Mouse (Mus musculus) liver, embryonic 15.5 days (tissue): Measurements from ENCODE around the gene Prickle2. TPM values are rescaled to one million over a fixed set of nuclear protein-coding genes. Genes with fewer than 3 reads are reported as not detected.

ENCODE experiments used
- ATAC-seq: fragments of 200-750 bp; cut with Nextera tagmentation; 2 replicates; pipeline ENCODE4 v1.8.0; 2017; ENCODE audit warnings: moderate number of reproducible peaks, mild to moderate bottlenecking, moderate library complexity; ENCODE audit not compliant: insufficient read depth
- H3K27ac ChIP-seq: fragments of 300-500 bp; sonication (generic); replicated peaks from 2 replicates; pipeline ENCODE4 v1.5.1; 2015; ENCODE audit warnings: mild to moderate bottlenecking, inconsistent platforms
- H3K27me3 ChIP-seq: fragments of 300-500 bp; sonication (generic); 2 replicates; pipeline ENCODE4 v1.6.1; 2015; ENCODE audit warnings: mild to moderate bottlenecking, inconsistent platforms
- H3K36me3 ChIP-seq: fragments of 300-500 bp; sonication (generic); replicated peaks from 2 replicates; pipeline ENCODE4 v1.6.1; 2015; ENCODE audit warnings: moderate library complexity, mild to moderate bottlenecking, inconsistent platforms
- H3K4me1 ChIP-seq: fragments of 300-500 bp; sonication (generic); replicated peaks from 2 replicates; pipeline ENCODE4 v1.6.1; 2015; ENCODE audit warnings: inconsistent platforms
- H3K4me2 ChIP-seq: fragments of 300-500 bp; sonication (generic); 2 replicates; pipeline ENCODE4 v1.6.1; 2015; ENCODE audit warnings: moderate library complexity, mild to moderate bottlenecking, inconsistent platforms
- H3K4me3 ChIP-seq: fragments of 300-500 bp; sonication (generic); replicated peaks from 2 replicates; pipeline ENCODE4 v1.5.1; 2015; ENCODE audit warnings: mild to moderate bottlenecking, inconsistent platforms
- H3K9ac ChIP-seq: fragments of 300-500 bp; sonication (generic); 2 replicates; pipeline ENCODE4 v1.6.1; 2015; ENCODE audit warnings: moderate library complexity, mild to moderate bottlenecking, inconsistent platforms
- H3K9me3 ChIP-seq: fragments of 300-500 bp; sonication (generic); replicated peaks from 2 replicates; pipeline ENCODE4 v1.6.1; 2016; ENCODE audit warnings: inconsistent platforms
- WGBS: fragments of 180-500 bp; shearing (Covaris S2); methylation state at CpG from one replicate; pipeline ENCODE4 v1.1.7; 2015; ENCODE audit warnings: mixed read lengths; ENCODE audit not compliant: insufficient replicate concordance; 5-methylcytosine and 5-hydroxymethylcytosine counted together
- polyA plus RNA-seq: library from polyadenylated mRNA; unstranded; fragments of >200 nt; fragmentation: Nextera tagmentation; extraction: Ambion mirVana; gene quantifications from 2 replicates; pipeline ENCODE4 v1.2.1, GENCODE M21; 2015

The Prickle2 gene
- polyA plus RNA-seq, 1 experiment from 2014 or later, result 0.33 TPM

DNA sequence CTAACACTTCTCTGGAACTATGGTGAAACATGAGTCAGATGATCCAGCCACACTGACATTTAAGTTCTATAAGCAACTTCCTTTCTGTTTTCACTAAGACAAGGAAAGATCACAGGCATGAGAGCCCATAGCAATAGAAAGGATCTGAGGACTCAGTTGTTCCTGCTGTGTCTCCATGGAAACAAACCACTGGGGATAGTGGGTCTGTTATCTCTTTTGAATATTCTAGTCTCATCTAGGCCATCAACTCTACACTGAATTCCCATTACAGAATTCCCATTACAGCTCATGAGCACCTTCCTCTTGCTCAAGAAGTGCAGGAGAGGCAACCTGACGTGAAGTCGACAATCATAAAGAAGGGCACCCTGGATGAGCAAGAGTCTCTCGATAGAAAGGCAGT lies 265.7 kb downstream of the Prickle2 start:
- Histone ChIP-seq H3K4me3 (no peak overlapping the region), H3K9ac (no peak overlapping the region), H3K9me3 (no peaks in the 10 kb centered on the region), H3K36me3 (no peaks in the 10 kb centered on the region), H3K27me3 (no peaks in the 10 kb centered on the region), H3K27ac (no peak overlapping the region), H3K4me1 (no peaks in the 10 kb centered on the region), H3K4me2 (no peak overlapping the region)
- WGBS, result 63% methylated on average over 3 of the region's 3 CpGs
- ATAC-seq, result no peak

- H3K4me2 ChIP-seq, result no peak overlapping the region
- H3K9me3 ChIP-seq, result no peaks in the 10 kb centered on the region
- H3K27ac ChIP-seq, result no peak overlapping the region
- H3K36me3 ChIP-seq, result no peaks in the 10 kb centered on the region
- 37% methylated on average over 5 of the region's 5 CpGs for WGBS
- H3K9ac ChIP-seq, result no peak overlapping the region
- no peaks in the 10 kb centered on the region for H3K4me1 ChIP-seq
- no peaks in the 10 kb centered on the region for H3K27me3 ChIP-seq
- no peak for ATAC-seq
- no peak overlapping the region for H3K4me3 ChIP-seq
These were observed 273.8 kb downstream of the Prickle2 start for GRCm38 (mm10) chr6:92432146-92432545.

DNA sequence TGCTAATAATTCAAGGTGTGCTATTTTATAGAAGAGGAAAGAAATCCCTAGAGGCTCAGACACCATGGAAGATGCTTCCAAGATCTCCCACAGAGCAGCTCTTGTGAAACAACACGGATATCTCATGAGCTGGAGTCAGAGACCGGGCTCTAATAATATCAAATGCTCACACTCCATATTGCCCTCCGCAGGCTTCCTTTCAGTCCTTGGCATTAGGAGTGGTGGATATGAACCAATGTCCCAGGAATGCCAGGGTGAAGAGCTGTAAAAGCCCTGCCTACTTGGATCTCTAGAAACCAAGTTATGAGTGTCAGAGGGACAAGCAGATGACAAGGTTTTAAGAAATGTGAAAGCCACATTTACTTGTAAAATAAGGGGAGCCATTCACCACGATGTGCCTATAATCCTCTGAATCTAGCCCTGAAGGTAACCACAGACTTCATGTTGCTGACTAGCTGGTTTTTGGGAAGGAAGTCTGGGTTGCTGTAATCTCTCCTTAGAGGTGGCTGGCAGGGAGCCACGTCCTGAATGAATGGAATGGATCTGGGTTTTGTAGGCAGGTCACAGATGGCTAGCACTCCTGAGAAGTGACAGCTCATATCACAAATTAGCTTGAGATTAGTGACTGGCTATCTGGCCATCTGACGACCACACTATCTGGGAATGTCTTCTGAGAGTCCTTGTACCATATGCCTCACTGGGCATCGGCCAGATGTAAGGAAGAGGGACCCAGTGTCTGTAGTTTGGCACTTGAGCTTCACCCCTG lies 278.4 kb downstream of the Prickle2 start:
- WGBS, result 40% methylated on average over 7 of the region's 7 CpGs
- H3K9me3 ChIP-seq, result no peaks in the 10 kb centered on the region
- no peak for ATAC-seq
- H3K27me3 ChIP-seq, result no peaks in the 10 kb centered on the region
- H3K4me1 ChIP-seq, result no peaks in the 10 kb centered on the region
- no peak overlapping the region for H3K9ac ChIP-seq
- H3K36me3 ChIP-seq, result no peaks in the 10 kb centered on the region
- no peak overlapping the region for H3K27ac ChIP-seq
- H3K4me3 ChIP-seq, result no peak overlapping the region
- no peak overlapping the region for H3K4me2 ChIP-seq

DNA sequence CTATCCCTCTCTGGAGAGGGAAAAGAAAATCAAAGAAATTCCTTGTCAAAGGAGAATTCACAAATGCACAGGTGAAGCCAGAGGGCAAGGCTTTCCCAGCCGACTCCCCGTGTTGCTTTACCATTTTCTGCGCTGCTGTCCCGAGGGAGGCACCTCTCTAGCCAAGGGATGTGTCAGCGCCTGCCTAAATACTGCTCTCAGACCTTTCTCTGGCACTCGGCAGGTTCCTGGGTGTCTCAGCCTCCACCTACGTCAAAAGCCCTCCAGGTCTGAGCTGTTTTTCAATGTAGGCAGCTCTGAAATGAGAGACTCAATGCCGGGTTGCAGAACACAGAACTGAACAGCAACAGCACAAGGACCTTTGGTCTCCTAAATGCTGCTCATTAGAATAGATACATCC lies 280.1 kb downstream of the Prickle2 start:
- H3K9ac ChIP-seq, result no peak overlapping the region
- 63% methylated on average over 8 of the region's 8 CpGs for WGBS
- no peaks in the 10 kb centered on the region for H3K9me3 ChIP-seq
- no peak overlapping the region for H3K4me2 ChIP-seq
- H3K36me3 ChIP-seq, result no peaks in the 10 kb centered on the region
- H3K27ac ChIP-seq, result no peak overlapping the region
- H3K27me3 ChIP-seq, result no peaks in the 10 kb centered on the region
- no peak overlapping the region for H3K4me3 ChIP-seq
- no peaks in the 10 kb centered on the region for H3K4me1 ChIP-seq
- ATAC-seq, result no peak

DNA sequence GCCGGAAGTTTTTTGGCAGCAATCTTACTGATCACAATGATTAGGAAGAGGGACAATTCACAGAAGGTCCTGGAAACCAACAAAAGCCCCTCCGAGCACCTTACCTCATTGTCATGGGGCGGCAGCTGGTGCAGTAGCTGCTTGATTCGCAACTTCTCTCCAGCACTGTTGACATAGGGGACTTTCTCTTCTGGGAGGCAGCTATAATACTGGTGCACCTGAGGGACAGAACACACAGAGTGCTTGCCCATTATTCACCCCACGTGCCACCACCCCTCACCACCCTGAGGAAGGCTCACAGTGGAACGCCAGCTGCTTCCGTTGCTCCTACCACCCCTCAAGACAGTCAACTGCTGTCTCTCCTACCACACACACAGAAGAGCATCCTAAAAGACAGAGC lies 280.5 kb downstream of the Prickle2 start:
- H3K27me3 ChIP-seq, result no peaks in the 10 kb centered on the region
- no peak overlapping the region for H3K9ac ChIP-seq
- H3K4me3 ChIP-seq, result no peak overlapping the region
- no peak overlapping the region for H3K27ac ChIP-seq
- H3K4me2 ChIP-seq, result no peak overlapping the region
- no peaks in the 10 kb centered on the region for H3K4me1 ChIP-seq
- no peaks in the 10 kb centered on the region for H3K9me3 ChIP-seq
- no peaks in the 10 kb centered on the region for H3K36me3 ChIP-seq
- ATAC-seq, result no peak
- WGBS, result 57% methylated on average over 7 of the region's 7 CpGs

- no peak overlapping the region for H3K4me2 ChIP-seq
- no peak overlapping the region for H3K4me3 ChIP-seq
- no peaks in the 10 kb centered on the region for H3K36me3 ChIP-seq
- WGBS, result 33% methylated on average over 3 of the region's 3 CpGs
- H3K27ac ChIP-seq, result no peak overlapping the region
- no peak overlapping the region for H3K9ac ChIP-seq
- no peaks in the 10 kb centered on the region for H3K4me1 ChIP-seq
- no peaks in the 10 kb centered on the region for H3K9me3 ChIP-seq
- ATAC-seq, result no peak
- no peaks in the 10 kb centered on the region for H3K27me3 ChIP-seq
These were observed 281.0 kb downstream of the Prickle2 start for GRCm38 (mm10) chr6:92424991-92425390.

GRCm38 (mm10) chr6:92422286-92422685 lies 283.7 kb downstream of the Prickle2 start:
- H3K27ac ChIP-seq, result no peak overlapping the region
- no peak overlapping the region for H3K9ac ChIP-seq
- H3K36me3 ChIP-seq, result no peaks in the 10 kb centered on the region
- no peak overlapping the region for H3K4me2 ChIP-seq
- no peaks in the 10 kb centered on the region for H3K4me1 ChIP-seq
- no peak for ATAC-seq
- no peaks in the 10 kb centered on the region for H3K27me3 ChIP-seq
- 29% methylated on average over 11 of the region's 11 CpGs for WGBS
- H3K4me3 ChIP-seq, result no peak overlapping the region
- no peaks in the 10 kb centered on the region for H3K9me3 ChIP-seq

DNA sequence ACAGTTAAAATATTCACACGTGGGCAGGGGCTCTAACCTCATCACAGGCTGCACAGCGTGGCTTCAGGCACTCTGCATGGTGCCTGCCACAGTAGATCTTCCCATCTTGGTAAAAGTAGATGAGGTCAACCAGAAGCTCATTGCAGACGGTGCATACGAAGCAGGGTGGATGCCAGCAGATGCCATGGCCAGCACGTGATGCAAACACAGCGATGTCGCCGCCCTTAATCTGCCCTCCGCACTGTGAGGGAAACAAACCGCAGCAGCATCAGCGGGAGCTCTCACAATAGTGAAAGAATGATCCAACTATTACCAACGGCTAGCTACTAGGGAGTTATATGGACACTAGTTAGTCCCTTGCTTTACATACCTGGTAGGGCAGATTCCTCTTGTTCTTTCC lies 285.8 kb downstream of the Prickle2 start:
- Histone ChIP-seq H3K27me3 (no peaks in the 10 kb centered on the region), H3K9ac (no peak overlapping the region), H3K4me3 (no peak overlapping the region), H3K4me2 (no peak overlapping the region), H3K36me3 (no peaks in the 10 kb centered on the region), H3K9me3 (no peaks in the 10 kb centered on the region), H3K4me1 (no peaks in the 10 kb centered on the region), H3K27ac (no peak overlapping the region)
- 78% methylated on average over 12 of the region's 12 CpGs for WGBS
- ATAC-seq, result no peak

- Histone ChIP-seq H3K27ac (no peak overlapping the region), H3K9ac (no peak overlapping the region), H3K9me3 (no peaks in the 10 kb centered on the region), H3K4me2 (no peak overlapping the region), H3K4me1 (no peaks in the 10 kb centered on the region), H3K27me3 (no peaks in the 10 kb centered on the region), H3K36me3 (no peaks in the 10 kb centered on the region), H3K4me3 (no peak overlapping the region)
- ATAC-seq, result no peak
- 68% methylated on average over 7 of the region's 7 CpGs for WGBS
These were observed 290.6 kb downstream of the Prickle2 start for GRCm38 (mm10) chr6:92415405-92415755.

DNA sequence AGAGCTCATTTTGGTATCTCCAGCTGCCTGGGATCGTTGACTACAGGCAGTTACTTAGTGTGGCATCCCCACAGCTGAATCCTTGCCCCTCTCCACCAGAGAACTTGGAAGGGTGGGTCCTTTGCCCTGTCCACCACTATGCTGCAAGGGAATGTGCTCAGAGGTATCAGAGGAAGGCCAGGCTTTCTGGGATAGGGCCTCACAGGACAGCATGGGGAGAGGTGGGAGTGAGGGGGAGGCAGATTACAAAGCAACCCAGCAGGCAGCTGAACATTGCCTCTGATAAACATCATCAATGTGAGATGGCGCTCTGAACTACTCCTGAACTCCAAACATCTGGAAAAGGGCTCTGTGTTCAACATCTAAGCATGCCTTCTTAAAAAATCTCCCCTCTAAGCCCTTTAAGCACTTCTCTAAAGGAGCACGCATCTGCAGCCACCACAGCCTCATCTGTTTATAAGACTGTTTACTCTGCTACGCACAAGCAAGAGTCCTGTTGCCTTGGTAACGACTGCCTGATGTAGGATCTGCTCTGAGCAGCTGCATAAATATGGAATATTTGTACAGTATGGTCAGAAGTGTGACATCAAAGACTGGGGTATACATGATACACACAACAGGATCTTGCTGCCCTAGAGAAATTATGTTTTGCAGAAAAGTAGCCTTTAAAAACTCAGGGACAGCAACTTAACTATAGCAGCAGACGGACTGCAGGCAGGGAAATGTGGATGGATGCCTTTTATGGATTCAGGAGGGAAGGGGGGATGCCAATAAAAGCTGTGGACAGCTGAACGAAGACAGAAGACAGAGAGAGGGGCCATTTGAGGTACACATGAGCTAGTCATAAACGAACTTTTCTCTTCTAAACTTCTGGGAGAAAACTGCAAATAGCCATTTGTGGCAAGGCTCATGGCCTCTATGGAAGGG lies 291.2 kb downstream of the Prickle2 start:
- Histone ChIP-seq H3K27me3 (no peaks in the 10 kb centered on the region), H3K4me1 (no peaks in the 10 kb centered on the region), H3K27ac (no peak overlapping the region), H3K9me3 (no peaks in the 10 kb centered on the region), H3K36me3 (no peaks in the 10 kb centered on the region), H3K9ac (no peak overlapping the region), H3K4me3 (no peak overlapping the region), H3K4me2 (no peak overlapping the region)
- 43% methylated on average over 8 of the region's 8 CpGs for WGBS
- ATAC-seq, result no peak

- Histone ChIP-seq H3K9ac (no peak overlapping the region), H3K4me1 (no peaks in the 10 kb centered on the region), H3K27me3 (no peaks in the 10 kb centered on the region), H3K27ac (no peak overlapping the region), H3K36me3 (no peaks in the 10 kb centered on the region), H3K4me2 (no peak overlapping the region), H3K4me3 (no peak overlapping the region), H3K9me3 (no peaks in the 10 kb centered on the region)
- ATAC-seq, result no peak
- WGBS, result 38% methylated on average over 1 of the region's 1 CpGs
These were observed 292.0 kb downstream of the Prickle2 start for GRCm38 (mm10) chr6:92413982-92414381.
